Mouse (Mus musculus) lung, postnatal 36 days (tissue): ENCODE results near the gene Jade2.
A peak's percentile ranks its signal among the peaks of the same experiment; 100 is the strongest.

Experiments
- DNase-seq: peaks from one replicate; pipeline ENCODE4 v3.0.0; 2022; ENCODE audit warnings: mixed read lengths

Jade2 gene

GRCm38 (mm10) chr11:51856616-51857080 is 805 bp downstream of the Jade2 start:
- DNase-seq: peak; percentile 75

- peak; percentile 80 for DNase-seq
Observed at GRCm38 (mm10) chr11:51855818-51856615, 1.4 kb downstream of the Jade2 start.

- DNase-seq: peak; percentile 82
Observed at GRCm38 (mm10) chr11:51854981-51855817, 2.3 kb downstream of the Jade2 start.

- no peak for DNase-seq
Observed at GRCm38 (mm10) chr11:51852595-51852994, 4.9 kb downstream of the Jade2 start.

- peak; percentile 63 for DNase-seq
Observed at GRCm38 (mm10) chr11:51852091-51852521, 5.3 kb downstream of the Jade2 start.

- DNase-seq: no peak
Observed at GRCm38 (mm10) chr11:51850741-51851330, 6.6 kb downstream of the Jade2 start.

GRCm38 (mm10) chr11:51848324-51848723 is 9.1 kb downstream of the Jade2 start:
- DNase-seq: no peak

- no peak for DNase-seq
Observed at GRCm38 (mm10) chr11:51847902-51848301, 9.6 kb downstream of the Jade2 start.

GRCm38 (mm10) chr11:51845981-51846883 is 11.2 kb downstream of the Jade2 start:
- no peak for DNase-seq

- no peak for DNase-seq
Observed at GRCm38 (mm10) chr11:51844529-51845098, 12.8 kb downstream of the Jade2 start.

GRCm38 (mm10) chr11:51843898-51844297 is 13.6 kb downstream of the Jade2 start:
- no peak for DNase-seq

- no peak for DNase-seq
Observed at GRCm38 (mm10) chr11:51843168-51843567, 14.3 kb downstream of the Jade2 start.

GRCm38 (mm10) chr11:51841149-51841548 is 16.3 kb downstream of the Jade2 start:
- no peak for DNase-seq

- DNase-seq: no peak
Observed at GRCm38 (mm10) chr11:51840657-51841056, 16.8 kb downstream of the Jade2 start.

GRCm38 (mm10) chr11:51839973-51840372 is 17.5 kb downstream of the Jade2 start:
- DNase-seq: no peak

GRCm38 (mm10) chr11:51839106-51839505 is 18.3 kb downstream of the Jade2 start:
- DNase-seq: no peak

- DNase-seq: no peak
Observed at GRCm38 (mm10) chr11:51837164-51838153, 20.0 kb downstream of the Jade2 start.

GRCm38 (mm10) chr11:51836506-51836905 is 20.9 kb downstream of the Jade2 start:
- no peak for DNase-seq

- DNase-seq: no peak
Observed at GRCm38 (mm10) chr11:51835598-51835997, 21.9 kb downstream of the Jade2 start.

GRCm38 (mm10) chr11:51834067-51834411 is 23.4 kb downstream of the Jade2 start:
- no peak for DNase-seq
